Mouse (Mus musculus): ENCODE results near the gene Ikzf4.
"Not testable (repeated sequence)": the region's sequence is repeated elsewhere in the genome, so short reads cannot be mapped to it uniquely, and the experiment has no call there.

- TF ChIP-seq CTCF (IDR thresholded peaks at IDR 0.05; ENCODE audit: control insufficient read depth, insufficient read depth, insufficient replicate concordance, low read depth, low read length); POLR2A (IDR thresholded peaks at IDR 0.05; ENCODE audit: control insufficient read depth, low read depth, low read length): not testable (repeated sequence)
These were observed 29.9 kb downstream of the Ikzf4 start for GRCm38 (mm10) chr10:128615798-128616448.

All from testis, adult 2 months (tissue).